Mouse (Mus musculus): ENCODE measurements at regions not wholly inside any gene's neighbourhood (a gene's known extent, or its start where the extent isn't known, plus 50 kb on each side); places are given as distances from the start of the nearest gene placed in this dataset.

DNA sequence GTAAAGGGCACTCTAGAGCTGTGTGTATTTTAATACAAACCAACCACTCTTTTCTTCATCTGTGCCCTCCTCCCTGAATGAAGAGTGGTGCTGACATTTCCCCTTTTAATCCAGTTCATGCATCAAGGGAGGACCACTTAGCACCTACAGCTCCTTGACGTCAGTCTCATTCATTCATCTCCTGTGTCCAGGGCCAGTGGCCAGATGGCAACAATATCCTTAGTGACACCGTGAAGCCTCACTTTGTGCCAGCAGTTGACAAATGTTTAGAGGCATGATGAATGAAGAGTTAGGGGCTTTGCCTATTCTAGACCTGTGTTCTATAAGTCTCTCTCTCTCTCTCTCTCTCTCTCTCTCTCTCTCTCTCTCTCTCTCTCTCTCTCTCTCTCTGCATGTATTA is 1441.1 kb upstream of the Gm6569 start:
- H3K9ac ChIP-seq (ENCODE audit: low read depth, low read length), result no peak overlapping the region
- no peaks in the 10 kb centered on the region for H3K9me3 ChIP-seq (ENCODE audit: control insufficient read depth, low read length)
- no peaks in the 10 kb centered on the region for H3K27me3 ChIP-seq (ENCODE audit: control insufficient read depth, insufficient read depth, low read length)
- no peak for ATAC-seq (ENCODE audit: low FRiP score, low TSS enrichment)
- no peak overlapping the region for H3K4me2 ChIP-seq (replicated peaks; ENCODE audit: low read depth, low read length)
- H3K4me3 ChIP-seq (ENCODE audit: low read length), result no peak overlapping the region
- 39% methylated on average over 2 of the region's 2 CpGs for WGBS
- H3K36me3 ChIP-seq (ENCODE audit: control insufficient read depth, insufficient read depth, low read length), result no peaks in the 10 kb centered on the region
- H3K27ac ChIP-seq (ENCODE audit: low read depth, low read length), result no peak overlapping the region
- no peaks in the 10 kb centered on the region for H3K4me1 ChIP-seq (ENCODE audit: control insufficient read depth, insufficient read depth, low read length)

- WGBS, result 66% methylated on average over 6 of the region's 6 CpGs
- H3K4me1 ChIP-seq (ENCODE audit: control insufficient read depth, insufficient read depth, low read length), result no peaks in the 10 kb centered on the region
- no peak for ATAC-seq (ENCODE audit: low FRiP score, low TSS enrichment)
- no peak overlapping the region for H3K27ac ChIP-seq (ENCODE audit: low read depth, low read length)
- H3K4me2 ChIP-seq (replicated peaks; ENCODE audit: low read depth, low read length), result no peak overlapping the region
- H3K9ac ChIP-seq (ENCODE audit: low read depth, low read length), result no peak overlapping the region
- no peaks in the 10 kb centered on the region for H3K9me3 ChIP-seq (ENCODE audit: control insufficient read depth, low read length)
- no peaks in the 10 kb centered on the region for H3K27me3 ChIP-seq (ENCODE audit: control insufficient read depth, insufficient read depth, low read length)
- H3K4me3 ChIP-seq (ENCODE audit: low read length), result no peak overlapping the region
- no peaks in the 10 kb centered on the region for H3K36me3 ChIP-seq (ENCODE audit: control insufficient read depth, insufficient read depth, low read length)
These were observed 1422.4 kb upstream of the Gm6569 start for GRCm38 (mm10) chr15:72411956-72412355.
